Mouse (Mus musculus) c-Kit-positive CD71-positive TER-119-positive erythroid progenitor cells, embryonic 14.5 days (primary cell): ENCODE results near the gene Tmem254c.
"Not testable (repeated sequence)": the region's sequence is repeated elsewhere in the genome, so short reads cannot be mapped to it uniquely, and the experiment has no call there.

ENCODE experiments used
- DNase-seq: peaks from one replicate; pipeline ENCODE4 v3.0.0-alpha.2; 2013; ENCODE audit warnings: low spot score

Gene Tmem254c

GRCm38 (mm10) chr14:26067325-26067633, at the start of gene Tmem254c:
Gene Tmem254c (minus strand): TSS chr14:26067355.
- not testable (repeated sequence) for DNase-seq

- not testable (repeated sequence) for DNase-seq
These were observed 30.5 kb upstream of the Tmem254c start for GRCm38 (mm10) chr14:26097622-26098021.

DNA sequence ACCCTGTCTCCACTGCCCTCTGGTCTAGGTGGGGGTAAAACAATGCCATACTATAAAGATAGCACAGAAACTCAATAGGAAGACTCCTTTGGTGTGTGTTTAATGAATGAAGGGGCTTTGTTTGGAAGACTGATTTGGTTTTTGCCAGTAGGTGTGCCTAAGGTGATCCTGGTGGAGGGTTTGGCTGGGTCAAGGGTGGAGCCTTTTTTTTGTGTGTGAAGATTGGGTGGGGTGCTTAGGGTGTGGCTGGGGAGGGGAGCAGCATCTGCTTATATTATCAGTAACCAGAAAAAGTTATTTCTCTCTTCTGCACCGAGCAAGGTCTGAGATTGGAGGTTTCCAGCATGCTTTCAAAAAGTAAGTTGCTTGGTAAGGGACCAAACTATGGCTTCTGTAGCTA, 14.8 kb upstream of the Tmem254c start, which contains the start of gene Cphx3:
Cphx3 (plus strand) TSS at position 301 of the 400 bp plus-strand sequence.
- not testable (repeated sequence) for DNase-seq

- not testable (repeated sequence) for DNase-seq
These were observed 14.1 kb upstream of the Tmem254c start, which contains the start of gene Cphx2 for GRCm38 (mm10) chr14:26081216-26081615. Gene Cphx2 (plus strand): TSS chr14:26081516.

DNA sequence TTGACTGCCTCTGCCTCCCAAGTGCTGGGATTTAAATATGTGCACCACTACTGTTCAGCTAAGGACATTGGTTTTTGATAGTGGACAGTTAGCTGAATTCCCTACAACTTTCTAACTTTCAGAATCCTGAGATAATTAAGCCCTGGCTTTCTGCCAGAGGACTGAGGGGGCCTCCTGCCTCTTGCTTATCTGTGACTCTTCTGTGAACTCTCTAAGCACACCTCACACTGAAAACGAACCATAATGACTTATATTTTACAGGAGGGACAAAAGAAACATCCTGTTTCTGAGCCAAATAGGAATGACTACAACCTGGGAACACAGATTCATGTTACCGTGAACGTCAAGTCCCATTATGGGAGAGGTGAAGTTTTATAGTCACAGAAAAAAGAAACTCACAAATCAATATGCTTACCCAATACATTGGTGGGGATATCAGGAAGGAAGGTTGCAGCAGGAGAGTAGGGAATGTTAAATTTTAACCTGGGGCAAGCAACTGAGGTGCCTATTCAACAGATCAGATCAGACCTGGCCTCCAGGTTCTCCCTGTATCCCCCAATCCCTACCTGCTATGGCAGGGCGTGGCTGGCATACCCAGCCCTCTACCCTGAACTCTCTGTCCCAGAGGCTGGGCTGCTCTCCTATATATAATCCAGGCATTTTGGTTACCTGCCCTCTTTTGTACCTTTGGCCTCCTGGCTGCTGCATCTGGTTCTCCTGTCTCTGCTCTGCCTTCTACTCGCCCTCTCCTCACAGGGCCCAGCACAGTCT, 9.7 kb upstream of the Tmem254c start:
- not testable (repeated sequence) for DNase-seq

DNA sequence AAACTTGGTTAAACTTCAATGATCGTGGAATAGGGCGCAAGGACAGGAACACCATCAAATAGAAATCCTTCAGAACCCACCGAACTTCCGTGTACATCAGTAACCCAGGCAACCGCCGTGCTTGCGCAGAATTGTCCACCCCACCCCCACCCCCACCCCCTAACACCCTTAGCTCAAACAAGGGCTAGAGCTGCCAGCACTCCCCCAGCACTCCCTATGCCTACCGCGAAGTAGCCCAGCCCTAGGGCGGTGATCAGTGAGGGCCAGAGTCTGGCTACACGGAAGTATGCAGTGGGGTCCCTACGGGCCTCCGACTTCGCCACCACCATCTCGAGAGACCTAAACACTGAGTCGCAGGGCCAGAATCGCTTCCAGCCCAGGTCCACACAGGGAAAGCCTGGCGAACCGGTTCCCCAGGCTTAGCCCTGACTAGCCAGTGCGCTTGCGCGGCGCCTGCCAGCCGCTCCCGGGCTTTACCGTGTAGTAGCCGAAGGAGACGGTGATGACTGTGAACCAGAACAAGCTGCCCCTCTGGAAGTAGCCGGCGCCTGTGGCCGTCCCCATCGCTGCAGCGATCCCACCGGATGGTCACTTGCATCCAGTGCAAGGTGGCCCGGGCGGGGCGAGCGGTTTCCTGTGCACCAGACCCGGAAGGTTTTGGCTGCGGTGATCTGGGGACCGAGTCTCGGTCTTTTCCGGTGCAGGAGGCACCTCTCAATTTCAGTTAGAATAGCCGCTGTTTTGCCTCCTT, 406 bp downstream of the Tmem254c start:
- DNase-seq = not testable (repeated sequence)

DNA sequence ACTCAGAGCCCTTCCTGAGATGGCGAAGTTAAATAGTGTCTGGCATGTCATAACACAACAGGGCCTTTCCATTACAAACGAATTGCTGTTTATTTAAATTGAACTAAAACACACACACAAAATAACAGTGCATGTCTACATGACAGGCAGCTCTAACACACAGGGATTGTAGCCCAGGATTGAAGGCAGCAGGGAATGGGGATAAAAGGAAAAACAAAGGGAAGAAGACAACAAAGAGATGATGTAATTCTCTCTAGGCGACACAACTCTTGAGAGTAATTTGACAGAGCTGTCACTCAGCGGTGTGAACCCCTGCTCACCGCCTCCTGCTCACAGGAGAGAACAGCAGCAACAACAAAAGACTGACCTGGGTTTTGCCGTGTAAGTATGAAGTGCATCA, 7.8 kb downstream of the Tmem254c start:
- DNase-seq = not testable (repeated sequence)

DNA sequence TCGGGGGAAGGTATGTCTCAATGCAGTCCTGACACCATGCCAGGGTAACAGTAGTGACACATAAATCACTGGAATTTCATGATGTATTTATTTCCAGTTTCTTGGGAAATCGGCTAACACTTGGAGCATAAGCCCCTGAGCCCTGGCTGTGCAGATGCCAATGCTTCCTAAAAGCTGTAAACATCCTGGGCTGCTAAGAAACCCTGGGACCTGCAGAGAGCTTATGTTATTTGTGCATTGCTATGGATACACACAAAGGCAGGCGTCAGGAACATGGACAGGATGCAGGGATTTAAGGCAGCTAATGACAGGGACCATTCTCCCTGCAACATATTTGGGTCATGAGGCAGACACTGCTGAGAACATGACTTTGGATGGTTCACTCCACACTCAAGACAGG, 9.0 kb downstream of the Tmem254c start:
- DNase-seq = not testable (repeated sequence)

GRCm38 (mm10) chr14:26048767-26049166, 18.4 kb downstream of the Tmem254c start:
- DNase-seq = not testable (repeated sequence)

DNA sequence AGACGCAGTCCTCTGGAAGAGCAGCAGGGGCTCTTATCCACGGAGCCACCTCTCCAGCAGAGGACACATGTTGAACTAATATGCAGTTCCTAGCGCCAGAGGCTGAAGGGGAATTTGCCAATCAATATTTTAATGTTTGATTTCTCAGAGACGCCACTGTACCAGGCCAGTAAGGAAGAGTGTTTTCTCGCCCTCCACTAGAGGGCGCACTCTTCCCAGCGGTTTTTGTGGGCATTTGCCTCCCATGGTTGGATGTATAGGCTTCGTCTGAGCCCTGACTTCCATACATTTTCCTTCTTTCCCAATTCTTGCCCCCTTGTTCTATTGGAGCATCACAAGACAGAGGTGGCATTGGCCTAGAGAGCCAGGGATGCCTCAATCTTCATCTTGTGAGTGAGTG, 20.1 kb downstream of the Tmem254c start:
- not testable (repeated sequence) for DNase-seq

- DNase-seq = not testable (repeated sequence)
These were observed 22.1 kb downstream of the Tmem254c start for GRCm38 (mm10) chr14:26045007-26045406.

- not testable (repeated sequence) for DNase-seq
These were observed 24.5 kb downstream of the Tmem254c start, which contains the start of gene Gm9780 for GRCm38 (mm10) chr14:26042611-26043010. Gene Gm9780 (minus strand): TSS chr14:26042711.

DNA sequence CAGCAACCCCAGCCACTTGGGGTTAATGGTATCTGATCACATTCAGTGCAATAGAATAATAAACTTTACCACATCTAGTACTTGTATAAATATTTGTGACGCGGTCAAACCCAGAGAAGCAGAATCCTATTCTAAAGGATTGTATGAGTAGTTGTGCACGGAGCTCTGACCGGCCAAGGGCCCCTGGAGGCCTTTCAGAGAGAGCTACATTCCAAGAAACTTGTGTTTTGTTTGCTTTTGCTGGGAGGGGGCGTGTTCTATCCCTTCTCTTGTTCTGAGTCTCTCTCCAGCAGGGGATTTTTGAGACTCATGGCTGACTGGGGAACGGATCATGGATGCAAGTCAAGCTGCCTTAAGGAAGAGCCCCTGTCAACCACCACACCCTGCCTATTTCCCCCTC, 31.7 kb downstream of the Tmem254c start:
- DNase-seq = not testable (repeated sequence)

GRCm38 (mm10) chr14:26034364-26034763, 32.8 kb downstream of the Tmem254c start:
- DNase-seq = not testable (repeated sequence)

DNA sequence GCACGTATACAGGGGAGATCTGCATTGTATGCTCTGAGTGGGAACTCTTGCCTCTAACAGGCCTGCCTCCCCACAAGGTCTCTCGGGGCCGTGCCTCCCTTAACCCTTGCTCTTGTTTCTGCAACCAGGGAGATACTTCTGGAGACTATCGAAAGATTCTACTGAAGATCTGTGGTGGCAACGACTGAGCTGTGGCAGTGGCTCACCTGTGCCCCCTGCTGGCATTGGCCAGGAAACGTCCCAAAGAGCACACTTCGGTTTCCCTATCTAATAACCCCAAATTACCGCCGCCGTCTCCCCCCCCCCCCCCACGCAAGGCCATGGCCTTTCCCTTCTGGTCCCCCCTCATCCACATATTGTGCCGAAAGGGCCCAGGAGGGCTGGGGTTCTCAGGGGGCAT, 41.5 kb downstream of the Tmem254c start:
- not testable (repeated sequence) for DNase-seq

DNA sequence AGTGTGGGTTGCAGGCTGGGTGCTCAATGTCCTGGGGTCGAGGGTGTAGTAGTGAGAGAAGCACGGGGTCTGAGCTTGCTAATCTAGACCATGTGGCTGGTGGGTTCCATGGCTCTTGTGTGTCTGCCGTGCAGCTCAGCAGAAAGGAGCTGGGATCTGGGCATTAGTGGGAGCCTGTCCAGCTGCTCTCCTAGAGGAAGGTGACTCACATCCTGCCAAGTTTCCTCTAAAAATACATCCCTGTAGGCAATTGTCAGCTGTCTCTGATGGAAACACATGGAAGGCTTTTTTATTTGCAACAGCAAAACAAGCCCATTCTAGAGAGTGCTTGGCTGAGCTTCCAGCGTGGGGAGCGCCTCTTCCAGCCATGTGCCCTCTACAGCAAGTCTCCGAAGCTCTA, 44.3 kb downstream of the Tmem254c start:
- DNase-seq = not testable (repeated sequence)

DNA sequence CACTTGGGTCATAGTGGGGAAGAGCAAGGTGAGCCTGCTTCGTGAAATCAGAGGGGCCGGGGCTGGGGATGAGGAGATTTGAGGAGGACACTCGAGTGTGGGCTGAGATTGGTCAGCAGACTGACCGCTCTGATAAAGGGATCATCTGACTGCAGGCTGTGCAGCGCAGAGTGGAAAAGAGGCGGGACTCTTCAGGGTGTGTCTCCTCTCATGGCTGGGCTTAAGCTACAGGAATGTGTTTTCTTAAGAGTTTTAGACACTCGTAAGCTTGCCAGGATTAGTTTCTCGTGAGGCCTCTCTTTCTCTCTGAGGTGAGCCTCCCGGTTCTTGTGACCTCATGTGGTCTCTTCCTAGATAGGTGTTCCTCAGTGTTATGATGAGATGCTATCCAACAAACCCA, 45.6 kb downstream of the Tmem254c start:
- DNase-seq = not testable (repeated sequence)

DNA sequence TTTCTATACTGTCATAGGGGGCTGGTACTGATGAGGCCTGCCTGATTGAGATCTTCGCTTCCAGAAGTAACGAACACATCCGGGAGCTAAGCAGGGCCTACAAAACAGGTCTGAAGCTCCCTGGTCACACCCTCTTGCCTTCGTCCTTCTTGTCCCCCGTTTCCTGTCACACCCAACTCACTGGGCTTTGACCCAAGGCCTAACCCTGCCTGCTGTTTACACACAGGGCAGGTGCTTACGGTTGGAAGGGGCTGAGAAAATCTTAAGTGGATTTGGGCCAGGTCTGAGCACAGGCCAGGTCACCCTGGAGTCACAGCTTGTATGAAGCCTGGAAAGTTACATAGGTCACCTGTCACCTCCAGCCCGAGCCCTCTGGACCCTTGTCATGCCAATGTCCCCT, 50.7 kb downstream of the Tmem254c start:
- DNase-seq = not testable (repeated sequence)
